Mouse (Mus musculus) spleen, postnatal 10 days (tissue): ENCODE results near the gene C1qtnf9.

ENCODE experiments used
- DNase-seq, 2 experiments: peaks; one replicate each; pipeline ENCODE4 v3.0.0; 2021 to 2022; ENCODE audit warnings: low spot score in 2 of 2

The C1qtnf9 gene

DNA sequence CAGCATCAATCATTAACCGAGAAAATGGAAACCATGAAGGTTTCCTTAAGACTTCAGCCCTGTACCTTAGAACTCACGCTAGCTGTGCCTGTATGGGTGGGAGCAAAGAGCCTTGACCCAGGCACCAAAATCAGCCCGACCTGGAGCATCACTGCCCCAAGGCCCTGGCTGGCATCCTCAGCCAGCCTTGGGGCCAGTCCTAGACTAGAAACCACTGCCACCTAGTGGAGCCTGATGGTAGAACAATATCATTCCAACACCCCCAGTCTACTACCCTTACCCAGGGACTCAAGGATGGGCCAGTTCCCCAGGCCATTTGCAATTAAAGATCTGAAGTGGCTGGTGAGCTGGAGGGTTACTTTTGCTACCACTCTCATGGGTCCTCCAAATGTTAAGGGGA, 22.2 kb downstream of the C1qtnf9 start:
- DNase-seq = peak; percentile 47 to 74

- DNase-seq = no peak
These were observed 28.8 kb downstream of the C1qtnf9 start for GRCm38 (mm10) chr14:60796600-60797322.

DNA sequence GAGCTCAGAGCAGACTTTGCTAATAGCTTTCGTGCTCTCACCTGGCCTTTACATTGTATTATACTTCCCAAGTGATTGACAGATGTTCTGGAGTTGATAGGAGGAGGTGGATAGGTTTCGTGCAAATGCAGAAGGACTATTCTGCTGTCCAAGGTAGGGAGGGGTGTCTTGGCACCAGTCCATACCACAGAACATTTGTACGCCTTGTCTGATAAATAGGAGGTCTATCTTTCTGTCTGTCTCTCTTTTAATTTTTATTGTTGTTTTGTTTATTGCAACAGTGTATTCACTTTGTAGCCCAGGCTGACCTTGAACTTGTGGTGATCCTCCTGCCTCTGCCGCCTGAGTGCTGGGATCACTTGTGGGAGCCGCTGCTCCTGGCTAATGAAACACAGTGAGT, 29.7 kb downstream of the C1qtnf9 start:
- no peak for DNase-seq

DNA sequence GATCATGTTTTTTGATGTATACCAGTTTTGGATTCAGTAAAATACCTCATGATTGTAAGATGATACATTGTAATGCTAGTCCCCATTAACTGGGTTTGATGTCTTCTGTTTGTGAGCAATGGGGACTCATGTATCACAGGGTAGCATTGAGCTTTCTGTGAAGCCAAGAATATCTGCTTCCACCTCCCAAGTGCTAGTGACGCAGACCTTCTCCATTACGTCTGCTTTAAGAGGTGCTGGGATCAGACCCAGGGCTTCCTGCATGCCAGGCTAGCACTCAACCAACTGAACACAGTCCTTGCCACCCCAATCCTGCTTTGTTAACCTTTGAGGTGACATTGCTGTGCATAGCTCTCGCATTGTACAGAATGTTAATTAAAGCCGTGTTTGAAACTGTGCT, 30.8 kb downstream of the C1qtnf9 start:
- DNase-seq = no peak

DNA sequence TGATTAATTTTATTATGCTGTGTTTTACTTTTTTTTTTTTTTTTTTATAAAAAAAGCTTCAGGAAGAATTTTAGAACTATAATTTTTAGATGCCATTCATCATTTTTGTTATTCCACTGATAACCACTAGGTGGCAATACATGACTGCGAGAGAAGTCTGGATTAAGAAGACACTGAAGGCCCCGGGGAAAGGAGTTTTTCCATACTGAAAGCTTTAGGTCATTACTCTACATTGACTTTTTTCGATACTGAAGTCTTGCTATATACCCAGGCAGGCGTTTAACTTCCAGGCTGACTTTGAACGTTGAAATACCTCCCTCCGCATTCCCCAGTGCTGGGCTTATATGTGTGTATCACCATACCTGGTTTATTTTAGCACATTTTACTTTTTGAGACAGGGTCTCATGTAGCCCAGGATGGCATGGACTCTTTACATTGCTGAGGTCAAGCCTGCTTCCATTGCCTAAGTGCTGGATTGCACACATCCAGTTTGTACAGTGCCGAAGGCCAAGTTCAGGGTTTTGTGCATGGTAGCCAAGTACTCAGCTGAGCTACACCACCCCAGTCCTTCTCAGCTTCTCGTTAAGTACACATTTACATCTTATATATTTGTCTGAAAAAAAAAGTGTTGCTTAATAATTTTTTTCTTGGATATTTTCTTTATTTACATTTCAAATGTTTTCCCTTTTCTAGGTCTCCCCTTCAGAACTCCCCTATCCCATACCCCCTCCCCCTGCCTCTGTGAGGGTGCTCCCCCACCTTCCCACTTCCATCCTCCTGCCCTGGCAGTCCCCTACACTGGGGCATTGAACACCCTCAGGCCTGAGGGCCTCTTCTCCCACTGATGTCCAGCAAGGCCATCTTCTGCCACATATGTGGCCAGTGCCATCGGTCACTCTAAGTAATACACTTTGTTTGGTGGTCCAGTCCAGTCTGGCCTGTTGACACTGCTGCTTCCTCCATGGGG, 32.1 kb downstream of the C1qtnf9 start:
- no peak for DNase-seq

DNA sequence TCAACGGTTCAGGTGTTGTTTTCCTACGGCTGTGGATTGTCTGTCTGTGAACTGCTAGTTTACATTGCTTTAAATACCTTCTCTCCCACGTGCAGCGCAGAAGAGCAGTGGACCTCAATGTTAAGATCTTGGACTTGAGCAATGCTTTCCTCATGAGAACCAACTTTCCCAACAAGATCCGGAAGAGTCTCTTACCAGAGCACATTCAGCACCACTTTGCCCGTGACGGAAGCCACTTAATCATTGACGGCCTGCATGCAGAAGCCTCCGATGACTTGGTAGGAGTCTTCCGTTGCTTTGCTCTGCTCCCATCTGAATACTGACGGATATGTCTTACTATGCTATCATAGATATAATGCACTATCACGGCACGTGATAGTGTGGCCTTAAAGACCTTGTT, 34.1 kb downstream of the C1qtnf9 start:
- DNase-seq = no peak

DNA sequence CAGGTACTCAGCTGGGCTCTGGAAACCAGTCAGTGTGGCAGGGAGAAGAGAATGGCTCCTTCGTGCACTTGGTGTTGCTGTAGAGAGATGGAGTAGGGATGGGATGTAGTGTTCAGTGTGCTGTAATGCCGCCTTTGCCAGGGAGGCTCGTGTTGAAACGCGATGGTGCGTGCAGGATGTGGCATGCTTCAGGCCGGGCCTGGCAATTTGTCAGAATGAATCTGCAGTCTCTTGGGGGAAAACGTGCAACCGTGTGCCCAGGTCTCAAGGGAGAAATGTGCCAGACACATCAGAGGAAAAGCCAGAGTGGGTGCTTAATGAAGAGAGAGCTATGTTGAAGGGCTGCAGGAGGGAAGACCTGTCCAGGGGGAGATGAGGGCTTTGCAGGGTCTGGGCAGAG, 37.0 kb downstream of the C1qtnf9 start:
- DNase-seq = no peak

- no peak for DNase-seq
These were observed 37.9 kb downstream of the C1qtnf9 start for GRCm38 (mm10) chr14:60805871-60806270.

- DNase-seq = no peak
These were observed 39.0 kb downstream of the C1qtnf9 start for GRCm38 (mm10) chr14:60806891-60807344.

DNA sequence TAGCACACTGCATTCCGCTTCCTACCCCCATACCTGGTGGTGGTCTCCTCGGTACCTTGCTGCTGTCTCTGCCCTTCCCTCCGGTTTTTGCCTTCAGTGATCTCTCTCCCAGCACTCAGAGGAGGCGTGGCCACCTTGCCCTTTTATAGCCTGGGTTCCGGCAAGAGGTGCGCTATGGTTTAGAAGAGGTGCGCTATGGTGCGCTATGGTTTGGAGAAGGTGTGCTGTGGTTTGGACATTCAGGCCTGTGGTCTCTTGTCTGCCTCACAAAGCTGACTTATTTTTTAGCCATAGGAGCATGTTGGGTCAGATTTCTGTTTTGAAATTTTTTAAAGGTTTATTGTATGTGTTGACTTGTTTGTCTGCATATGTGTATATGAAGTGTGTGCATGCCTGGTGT, 41.9 kb downstream of the C1qtnf9 start:
- no peak for DNase-seq

- DNase-seq = no peak
These were observed 43.6 kb downstream of the C1qtnf9 start for GRCm38 (mm10) chr14:60811547-60811946.

GRCm38 (mm10) chr14:60815098-60815497, 47.2 kb downstream of the C1qtnf9 start:
- no peak for DNase-seq

GRCm38 (mm10) chr14:60818045-60818444, 50.1 kb downstream of the C1qtnf9 start:
- DNase-seq = no peak

DNA sequence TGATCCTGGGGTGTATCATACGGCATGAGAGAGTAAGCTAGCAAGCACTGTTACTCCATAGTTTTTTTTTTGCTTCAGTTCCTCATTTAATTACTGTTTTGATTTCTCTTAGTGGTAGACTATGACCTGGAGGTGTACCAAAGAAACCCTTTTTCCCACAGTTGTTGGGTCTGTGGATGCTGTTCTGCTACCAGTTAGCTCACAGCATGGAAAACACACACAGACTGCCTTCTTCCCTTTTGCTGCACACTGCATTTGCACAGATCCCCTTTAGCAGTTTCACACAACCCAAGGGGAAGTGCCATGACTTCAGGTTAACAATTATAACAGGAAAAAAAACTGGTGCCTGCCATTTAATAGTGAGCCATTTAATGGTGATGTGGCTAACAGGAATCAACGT, 62.2 kb downstream of the C1qtnf9 start:
- DNase-seq = no peak
